Mouse (Mus musculus): Measurements from ENCODE around the gene Sh3bp4. TPM values are rescaled to one million over a fixed set of nuclear protein-coding genes. Genes with fewer than 3 reads are reported as not detected.

Gene Sh3bp4
- polyA plus RNA-seq, 1 experiment from 2014 or later = 22.4 TPM

DNA sequence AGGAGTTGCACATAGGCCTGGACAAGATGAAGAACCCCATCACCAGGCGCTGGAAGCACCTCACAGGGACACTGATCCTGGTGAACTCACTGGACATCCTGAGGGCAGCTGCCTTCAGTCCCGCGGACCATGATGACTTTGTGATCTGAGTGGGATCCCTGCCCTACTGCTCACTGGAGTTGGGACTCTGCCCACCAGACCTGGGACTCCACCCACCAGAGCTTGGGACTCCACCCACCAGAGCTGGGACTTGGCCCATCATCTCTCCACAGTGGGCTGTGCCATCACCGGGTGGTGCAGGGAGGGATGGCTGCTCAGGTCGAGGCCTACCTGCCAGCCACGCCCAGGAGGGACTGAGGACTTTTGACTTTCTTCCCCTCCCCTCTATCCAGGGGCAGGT lies 83.0 kb downstream of the Sh3bp4 start:
- no peak overlapping the region for H3K4me3 ChIP-seq (ENCODE audit: low read depth, low read length)
- no peak for ATAC-seq (ENCODE audit: insufficient number of reproducible peaks, insufficient read depth, low FRiP score, low read depth)
- H3K4me1 ChIP-seq (ENCODE audit: control insufficient read depth, insufficient read depth, low read length) = no peaks in the 10 kb centered on the region
- WGBS = 80% methylated on average over 6 of the region's 6 CpGs
- H3K27ac ChIP-seq (ENCODE audit: low read length) = no peak overlapping the region
- no peaks in the 10 kb centered on the region for H3K9me3 ChIP-seq (ENCODE audit: control insufficient read depth, low read depth, low read length)
- peaks cover 8% of the 10 kb centered on the region for H3K36me3 ChIP-seq (ENCODE audit: control insufficient read depth, insufficient read depth, low read length)
- no peak overlapping the region for H3K9ac ChIP-seq (replicated peaks; ENCODE audit: low read depth, low read length)
- no peak overlapping the region for H3K4me2 ChIP-seq (replicated peaks; ENCODE audit: low read depth, low read length)
- no peaks in the 10 kb centered on the region for H3K27me3 ChIP-seq (ENCODE audit: control insufficient read depth, insufficient read depth, low read length)

DNA sequence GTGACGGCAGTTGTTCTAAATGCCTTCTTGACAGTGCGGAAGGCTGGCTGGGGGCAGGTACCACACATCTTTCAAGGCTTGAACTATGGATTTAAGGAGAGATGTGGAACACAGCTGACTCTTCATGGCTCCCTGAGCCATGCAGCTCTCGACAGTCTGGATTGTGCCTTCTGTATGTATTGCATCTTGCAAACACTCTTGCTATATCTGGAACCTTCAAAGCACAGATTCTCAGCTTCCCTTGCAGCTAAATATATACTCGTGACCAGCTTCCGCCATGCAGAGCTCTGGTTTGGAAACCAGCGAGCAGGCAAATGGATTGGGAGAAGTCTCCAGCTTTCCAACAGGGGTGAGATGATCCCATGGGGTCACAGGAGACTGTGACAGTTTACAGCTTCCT lies 93.3 kb downstream of the Sh3bp4 start:
- H3K4me2 ChIP-seq (replicated peaks; ENCODE audit: low read depth, low read length) = no peak overlapping the region
- H3K4me3 ChIP-seq (ENCODE audit: low read depth, low read length) = no peak overlapping the region
- H3K9ac ChIP-seq (replicated peaks; ENCODE audit: low read depth, low read length) = no peak overlapping the region
- ATAC-seq (ENCODE audit: insufficient number of reproducible peaks, insufficient read depth, low FRiP score, low read depth) = no peak
- H3K27me3 ChIP-seq (ENCODE audit: control insufficient read depth, insufficient read depth, low read length) = no peaks in the 10 kb centered on the region
- no peaks in the 10 kb centered on the region for H3K9me3 ChIP-seq (ENCODE audit: control insufficient read depth, low read depth, low read length)
- no peaks in the 10 kb centered on the region for H3K36me3 ChIP-seq (ENCODE audit: control insufficient read depth, insufficient read depth, low read length)
- H3K27ac ChIP-seq (ENCODE audit: low read length) = no peak overlapping the region
- H3K4me1 ChIP-seq (ENCODE audit: control insufficient read depth, insufficient read depth, low read length) = no peaks in the 10 kb centered on the region
- 94% methylated on average over 6 of the region's 6 CpGs for WGBS

DNA sequence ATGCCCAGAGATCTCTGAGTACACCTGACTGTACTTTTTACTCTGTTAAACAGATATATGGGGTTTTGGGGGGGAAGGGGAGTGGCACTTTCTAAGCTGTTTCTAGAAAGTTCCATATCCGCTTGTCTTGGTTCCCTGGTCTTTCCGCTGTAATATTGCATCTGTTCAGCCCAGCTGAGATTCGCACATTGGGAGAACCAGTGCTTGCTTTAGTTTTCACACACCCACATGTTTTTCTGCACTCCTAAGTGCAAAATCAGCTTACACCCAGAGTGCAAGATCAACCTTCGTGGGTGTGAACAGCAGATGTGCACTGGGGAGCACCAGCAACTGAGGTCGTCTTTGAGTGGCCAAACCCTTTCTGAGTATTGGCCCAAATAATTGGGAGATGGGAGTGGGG lies 94.1 kb downstream of the Sh3bp4 start:
- Histone ChIP-seq H3K36me3 (ENCODE audit: control insufficient read depth, insufficient read depth, low read length) (no peaks in the 10 kb centered on the region), H3K27me3 (ENCODE audit: control insufficient read depth, insufficient read depth, low read length) (no peaks in the 10 kb centered on the region), H3K9me3 (ENCODE audit: control insufficient read depth, low read depth, low read length) (no peaks in the 10 kb centered on the region), H3K4me3 (ENCODE audit: low read depth, low read length) (no peak overlapping the region), H3K4me1 (ENCODE audit: control insufficient read depth, insufficient read depth, low read length) (no peaks in the 10 kb centered on the region), H3K4me2 (replicated peaks; ENCODE audit: low read depth, low read length) (no peak overlapping the region), H3K9ac (replicated peaks; ENCODE audit: low read depth, low read length) (no peak overlapping the region), H3K27ac (ENCODE audit: low read length) (no peak overlapping the region)
- WGBS = 78% methylated on average over 5 of the region's 5 CpGs
- ATAC-seq (ENCODE audit: insufficient number of reproducible peaks, insufficient read depth, low FRiP score, low read depth) = no peak

- Histone ChIP-seq H3K27ac (ENCODE audit: low read length) (no peak overlapping the region), H3K9me3 (ENCODE audit: control insufficient read depth, low read depth, low read length) (no peaks in the 10 kb centered on the region)
- ATAC-seq (ENCODE audit: insufficient number of reproducible peaks, insufficient read depth, low FRiP score, low read depth) = no peak
Measured at GRCm38 (mm10) chr1:89164685-89165084, 94.5 kb downstream of the Sh3bp4 start.

DNA sequence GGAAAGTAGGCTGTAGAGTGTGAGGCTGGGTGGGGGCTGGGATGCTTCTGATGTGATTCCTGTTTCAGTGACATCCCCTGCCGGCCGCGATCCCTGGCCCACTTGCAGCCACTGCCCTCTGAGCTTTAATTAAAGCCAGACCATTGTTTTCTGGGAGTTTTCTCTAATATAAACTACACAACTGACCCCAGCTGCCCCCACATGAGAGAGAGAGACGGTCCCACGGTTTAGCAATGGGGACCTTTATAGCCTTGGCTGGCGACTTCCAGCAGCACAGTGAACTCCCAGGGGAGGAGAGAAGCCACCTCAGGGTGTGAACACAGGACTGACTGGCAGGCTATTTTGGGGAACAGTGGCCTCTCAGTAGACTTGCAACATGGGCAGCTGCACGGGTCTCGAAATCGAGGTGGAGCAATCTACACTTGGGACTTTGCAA lies 96.6 kb downstream of the Sh3bp4 start:
- H3K4me3 ChIP-seq (ENCODE audit: low read depth, low read length) = no peak overlapping the region
- no peaks in the 10 kb centered on the region for H3K4me1 ChIP-seq (ENCODE audit: control insufficient read depth, insufficient read depth, low read length)
- WGBS = 45% methylated on average over 9 of the region's 9 CpGs
- H3K4me2 ChIP-seq (replicated peaks; ENCODE audit: low read depth, low read length) = no peak overlapping the region
- H3K27me3 ChIP-seq (ENCODE audit: control insufficient read depth, insufficient read depth, low read length) = no peaks in the 10 kb centered on the region
- no peaks in the 10 kb centered on the region for H3K9me3 ChIP-seq (ENCODE audit: control insufficient read depth, low read depth, low read length)
- H3K36me3 ChIP-seq (ENCODE audit: control insufficient read depth, insufficient read depth, low read length) = no peaks in the 10 kb centered on the region
- no peak overlapping the region for H3K9ac ChIP-seq (replicated peaks; ENCODE audit: low read depth, low read length)
- ATAC-seq (ENCODE audit: insufficient number of reproducible peaks, insufficient read depth, low FRiP score, low read depth) = no peak
- no peak overlapping the region for H3K27ac ChIP-seq (ENCODE audit: low read length)

More at GRCm38 (mm10) chr1:89164685-89165084, 94.5 kb downstream of the Sh3bp4 start:
- no peak overlapping the region for H3K9ac ChIP-seq (replicated peaks; ENCODE audit: low read depth, low read length)
- H3K4me2 ChIP-seq (replicated peaks; ENCODE audit: low read depth, low read length) = no peak overlapping the region
- WGBS = 17% methylated on average over 7 of the region's 7 CpGs
- no peak overlapping the region for H3K4me3 ChIP-seq (ENCODE audit: low read depth, low read length)
- H3K4me1 ChIP-seq (ENCODE audit: control insufficient read depth, insufficient read depth, low read length) = no peaks in the 10 kb centered on the region
- no peaks in the 10 kb centered on the region for H3K36me3 ChIP-seq (ENCODE audit: control insufficient read depth, insufficient read depth, low read length)
- no peaks in the 10 kb centered on the region for H3K27me3 ChIP-seq (ENCODE audit: control insufficient read depth, insufficient read depth, low read length)

DNA sequence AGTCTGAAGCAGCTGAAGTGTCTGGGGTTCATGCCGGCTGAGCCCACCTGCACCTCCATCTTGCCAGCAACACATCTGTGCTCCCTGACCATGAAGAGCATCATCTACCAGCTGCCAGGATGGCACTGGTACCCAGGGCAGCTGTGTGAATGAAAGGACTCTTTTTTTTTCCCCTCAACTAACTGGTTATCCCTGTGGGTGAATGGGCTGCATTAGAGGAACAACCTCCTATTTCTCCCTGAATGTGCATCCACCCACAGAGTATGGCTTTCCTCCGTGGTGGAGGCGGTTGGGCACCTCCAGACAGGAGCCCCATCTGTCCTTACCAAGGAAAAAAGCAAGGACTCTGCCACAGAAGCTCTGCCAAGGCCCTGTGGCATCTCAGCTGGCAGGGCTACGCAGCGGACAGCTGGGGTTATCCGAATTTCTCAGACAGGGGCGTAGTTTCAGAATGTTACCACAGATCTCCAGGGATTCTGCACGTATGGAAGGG lies 101.1 kb downstream of the Sh3bp4 start:
- no peak for ATAC-seq (ENCODE audit: insufficient number of reproducible peaks, insufficient read depth, low FRiP score, low read depth)
- no peaks in the 10 kb centered on the region for H3K36me3 ChIP-seq (ENCODE audit: control insufficient read depth, insufficient read depth, low read length)
- H3K27ac ChIP-seq (ENCODE audit: low read length) = no peak overlapping the region
- H3K4me3 ChIP-seq (ENCODE audit: low read depth, low read length) = no peak overlapping the region
- H3K27me3 ChIP-seq (ENCODE audit: control insufficient read depth, insufficient read depth, low read length) = no peaks in the 10 kb centered on the region
- no peak overlapping the region for H3K9ac ChIP-seq (replicated peaks; ENCODE audit: low read depth, low read length)
- no peaks in the 10 kb centered on the region for H3K4me1 ChIP-seq (ENCODE audit: control insufficient read depth, insufficient read depth, low read length)
- H3K4me2 ChIP-seq (replicated peaks; ENCODE audit: low read depth, low read length) = no peak overlapping the region
- H3K9me3 ChIP-seq (ENCODE audit: control insufficient read depth, low read depth, low read length) = no peaks in the 10 kb centered on the region
- WGBS = 86% methylated on average over 8 of the region's 8 CpGs

DNA sequence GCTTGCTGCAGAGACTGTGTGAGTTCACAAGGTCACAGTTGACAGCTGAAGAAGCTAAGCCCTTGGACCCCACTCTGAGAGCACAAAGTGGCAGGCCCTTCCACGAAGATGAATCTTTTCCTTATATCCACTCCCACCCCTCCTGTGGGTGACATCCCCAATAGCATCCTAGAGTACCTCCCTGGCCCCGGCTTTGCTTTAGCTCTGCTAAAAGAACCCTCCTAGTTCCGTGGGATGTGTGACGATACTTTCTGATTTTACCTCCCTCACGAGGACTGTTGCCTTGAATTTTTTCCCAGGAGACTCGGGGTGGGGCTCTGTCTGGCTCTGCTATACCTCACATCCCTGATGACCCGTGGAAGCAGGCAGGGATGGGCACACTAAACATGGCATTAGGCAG lies 104.4 kb downstream of the Sh3bp4 start:
- Histone ChIP-seq H3K27me3 (ENCODE audit: control insufficient read depth, insufficient read depth, low read length) (no peaks in the 10 kb centered on the region), H3K36me3 (ENCODE audit: control insufficient read depth, insufficient read depth, low read length) (no peaks in the 10 kb centered on the region), H3K27ac (ENCODE audit: low read length) (no peak overlapping the region), H3K4me2 (replicated peaks; ENCODE audit: low read depth, low read length) (no peak overlapping the region), H3K4me3 (ENCODE audit: low read depth, low read length) (no peak overlapping the region), H3K4me1 (ENCODE audit: control insufficient read depth, insufficient read depth, low read length) (no peaks in the 10 kb centered on the region), H3K9me3 (ENCODE audit: control insufficient read depth, low read depth, low read length) (no peaks in the 10 kb centered on the region), H3K9ac (replicated peaks; ENCODE audit: low read depth, low read length) (no peak overlapping the region)
- WGBS = 49% methylated on average over 7 of the region's 7 CpGs
- no peak for ATAC-seq (ENCODE audit: insufficient number of reproducible peaks, insufficient read depth, low FRiP score, low read depth)

DNA sequence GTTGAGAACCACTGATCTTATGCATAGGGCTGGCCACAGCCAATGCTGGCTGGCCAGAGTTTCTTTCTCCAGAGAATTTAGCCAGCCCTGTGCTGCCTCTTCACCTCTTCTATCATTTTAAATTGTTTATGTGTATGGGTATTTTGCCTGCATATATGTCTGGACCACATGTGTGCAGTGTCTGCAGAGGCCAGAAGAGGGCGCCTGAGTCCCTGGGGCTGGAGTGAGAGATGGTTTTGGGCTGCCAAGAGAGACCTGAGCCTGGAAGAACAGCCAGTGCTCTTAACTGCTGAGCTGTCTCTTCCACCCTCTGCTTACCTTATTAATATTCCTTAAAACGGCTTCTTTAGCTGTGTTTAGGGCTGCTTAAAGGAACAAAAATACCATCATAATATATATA lies 105.1 kb downstream of the Sh3bp4 start:
- H3K4me3 ChIP-seq (ENCODE audit: low read depth, low read length) = no peak overlapping the region
- no peaks in the 10 kb centered on the region for H3K4me1 ChIP-seq (ENCODE audit: control insufficient read depth, insufficient read depth, low read length)
- no peak overlapping the region for H3K4me2 ChIP-seq (replicated peaks; ENCODE audit: low read depth, low read length)
- no peaks in the 10 kb centered on the region for H3K27me3 ChIP-seq (ENCODE audit: control insufficient read depth, insufficient read depth, low read length)
- ATAC-seq (ENCODE audit: insufficient number of reproducible peaks, insufficient read depth, low FRiP score, low read depth) = no peak
- H3K36me3 ChIP-seq (ENCODE audit: control insufficient read depth, insufficient read depth, low read length) = no peaks in the 10 kb centered on the region
- WGBS = 60% methylated on average over 2 of the region's 2 CpGs
- H3K9ac ChIP-seq (replicated peaks; ENCODE audit: low read depth, low read length) = no peak overlapping the region
- H3K9me3 ChIP-seq (ENCODE audit: control insufficient read depth, low read depth, low read length) = no peaks in the 10 kb centered on the region
- H3K27ac ChIP-seq (ENCODE audit: low read length) = no peak overlapping the region

DNA sequence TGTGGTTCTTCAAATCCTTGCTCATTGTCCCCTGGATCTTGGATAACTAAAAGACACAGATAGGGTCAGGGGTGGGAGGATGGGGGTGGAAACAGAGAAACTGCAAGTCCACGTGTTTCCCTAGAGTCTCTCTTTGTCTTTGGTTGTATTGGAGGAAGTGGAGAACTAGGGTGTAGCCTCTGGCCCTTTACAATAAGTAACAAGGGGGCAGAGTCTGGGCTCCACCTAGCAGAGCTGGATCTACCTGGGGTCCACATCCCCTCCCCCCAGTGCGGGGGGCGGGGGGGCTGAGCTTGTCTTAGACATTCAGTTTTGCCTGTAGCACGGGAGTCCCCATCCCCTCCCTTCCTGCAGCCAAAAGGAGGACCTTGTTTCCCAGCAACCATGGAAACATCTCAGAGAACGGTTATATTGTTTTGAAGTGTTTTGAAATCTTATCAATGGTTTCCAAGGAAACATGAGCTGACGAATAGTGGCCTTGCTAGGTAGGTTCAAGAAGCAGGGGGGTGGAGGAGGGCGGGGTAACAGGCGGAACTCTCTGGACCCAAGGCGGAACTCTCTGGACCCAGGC lies 113.1 kb downstream of the Sh3bp4 start:
- H3K4me3 ChIP-seq (ENCODE audit: low read depth, low read length) = no peak overlapping the region
- no peaks in the 10 kb centered on the region for H3K27me3 ChIP-seq (ENCODE audit: control insufficient read depth, insufficient read depth, low read length)
- peaks cover 15% of the 10 kb centered on the region for H3K4me1 ChIP-seq (ENCODE audit: control insufficient read depth, insufficient read depth, low read length)
- no peaks in the 10 kb centered on the region for H3K36me3 ChIP-seq (ENCODE audit: control insufficient read depth, insufficient read depth, low read length)
- no peaks in the 10 kb centered on the region for H3K9me3 ChIP-seq (ENCODE audit: control insufficient read depth, low read depth, low read length)
- WGBS = 8% methylated on average over 9 of the region's 9 CpGs
- H3K4me2 ChIP-seq (replicated peaks; ENCODE audit: low read depth, low read length) = 0 out of 2 replicates have a peak overlapping the region, but pooled peaks have one; percentile 16
- ATAC-seq (ENCODE audit: insufficient number of reproducible peaks, insufficient read depth, low FRiP score, low read depth) = peak; percentile 81
- no peak overlapping the region for H3K9ac ChIP-seq (replicated peaks; ENCODE audit: low read depth, low read length)
- peak overlapping the region; percentile 29 for H3K27ac ChIP-seq (ENCODE audit: low read length)
